Mouse (Mus musculus) stomach, embryonic 15.5 days (tissue): ENCODE results near the gene Cysltr1. TPM values are rescaled to one million over a fixed set of nuclear protein-coding genes. Genes with fewer than 3 reads are reported as not detected.

ENCODE experiments used
- ATAC-seq: fragments of 200-750 bp; cut with Nextera tagmentation; 2 replicates; pipeline ENCODE4 v1.8.0; 2017; ENCODE audit warnings: low read depth, moderate number of reproducible peaks, moderate TSS enrichment; ENCODE audit not compliant: insufficient read depth, low FRiP score
- H3K27ac ChIP-seq: fragments of 300-500 bp; sonication (generic); 2 replicates; pipeline ENCODE4 v1.5.1; 2015; ENCODE audit warnings: mild to moderate bottlenecking, inconsistent platforms
- H3K27me3 ChIP-seq: fragments of 300-500 bp; sonication (generic); replicated peaks from 2 replicates; pipeline ENCODE4 v1.6.1; 2015; ENCODE audit warnings: inconsistent platforms
- H3K36me3 ChIP-seq: fragments of 300-500 bp; sonication (generic); 2 replicates; pipeline ENCODE4 v1.6.1; 2015; ENCODE audit warnings: inconsistent platforms
- H3K4me1 ChIP-seq: fragments of 300-500 bp; sonication (generic); 2 replicates; pipeline ENCODE4 v1.6.1; 2015; ENCODE audit warnings: inconsistent platforms
- H3K4me2 ChIP-seq: fragments of 300-500 bp; sonication (generic); 2 replicates; pipeline ENCODE4 v1.6.1; 2015; ENCODE audit warnings: mild to moderate bottlenecking, inconsistent platforms
- H3K4me3 ChIP-seq: fragments of 300-500 bp; sonication (generic); replicated peaks from 2 replicates; pipeline ENCODE4 v1.5.1; 2015; ENCODE audit warnings: inconsistent platforms
- H3K9ac ChIP-seq: fragments of 300-500 bp; sonication (generic); 2 replicates; pipeline ENCODE4 v1.6.1; 2015; ENCODE audit warnings: inconsistent platforms
- H3K9me3 ChIP-seq: fragments of 300-500 bp; sonication (generic); 2 replicates; pipeline ENCODE4 v1.6.1; 2016; ENCODE audit warnings: inconsistent platforms
- WGBS: fragments of 180-500 bp; shearing (Covaris S2); methylation state at CpG from one replicate; pipeline ENCODE4 v1.1.7; 2015; 5-methylcytosine and 5-hydroxymethylcytosine counted together
- polyA plus RNA-seq: library from polyadenylated mRNA; unstranded; fragments of >200 nt; fragmentation: Nextera tagmentation; extraction: Ambion mirVana; gene quantifications from 2 replicates; pipeline ENCODE4 v1.2.1, GENCODE M21; 2015

The Cysltr1 gene
- polyA plus RNA-seq, 1 experiment from 2014 or later = 5.1 TPM

DNA sequence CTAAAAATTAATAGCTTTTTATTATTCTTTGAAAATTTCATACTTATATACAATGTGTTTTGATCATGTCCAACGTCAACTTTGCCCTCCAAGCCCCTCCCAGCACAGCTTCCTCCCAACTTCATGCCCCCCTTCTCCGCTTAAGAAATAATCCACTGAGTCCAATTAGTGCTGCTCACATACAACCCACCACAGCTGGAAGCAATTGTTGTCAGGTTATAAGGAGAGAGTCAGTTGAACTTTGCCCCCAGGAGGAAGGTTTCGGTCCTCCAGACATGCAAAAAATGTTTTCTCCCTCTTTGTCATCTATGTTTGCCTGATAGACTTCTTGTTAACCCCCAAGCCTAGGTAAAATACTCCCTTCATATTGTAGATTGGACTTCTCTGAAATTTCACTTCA is 24.5 kb downstream of the Cysltr1 start:
- 65% methylated on average over 3 of the region's 3 CpGs for WGBS
- no peak for ATAC-seq
- H3K36me3 ChIP-seq = no peaks in the 10 kb centered on the region
- H3K9ac ChIP-seq = no peak overlapping the region
- no peak overlapping the region for H3K4me2 ChIP-seq
- no peaks in the 10 kb centered on the region for H3K27me3 ChIP-seq
- H3K27ac ChIP-seq = no peak overlapping the region
- H3K4me1 ChIP-seq = no peaks in the 10 kb centered on the region
- H3K9me3 ChIP-seq = no peaks in the 10 kb centered on the region
- no peak overlapping the region for H3K4me3 ChIP-seq

- ATAC-seq = no peak
- no peak overlapping the region for H3K9ac ChIP-seq
- no peak overlapping the region for H3K27ac ChIP-seq
- H3K4me1 ChIP-seq = no peaks in the 10 kb centered on the region
- no peak overlapping the region for H3K4me3 ChIP-seq
- no peaks in the 10 kb centered on the region for H3K36me3 ChIP-seq
- no peaks in the 10 kb centered on the region for H3K9me3 ChIP-seq
- WGBS = 55% methylated on average over 2 of the region's 2 CpGs
- no peak overlapping the region for H3K4me2 ChIP-seq
- no peaks in the 10 kb centered on the region for H3K27me3 ChIP-seq
Observed at GRCm38 (mm10) chrX:106555457-106555856, 48.0 kb downstream of the Cysltr1 start.

GRCm38 (mm10) chrX:106536359-106536758 is 67.1 kb downstream of the Cysltr1 start:
- H3K4me3 ChIP-seq = no peak overlapping the region
- no peak overlapping the region for H3K27ac ChIP-seq
- H3K27me3 ChIP-seq = no peaks in the 10 kb centered on the region
- no peak overlapping the region for H3K4me2 ChIP-seq
- no peaks in the 10 kb centered on the region for H3K9me3 ChIP-seq
- no peak for ATAC-seq
- H3K4me1 ChIP-seq = no peaks in the 10 kb centered on the region
- H3K36me3 ChIP-seq = no peaks in the 10 kb centered on the region
- H3K9ac ChIP-seq = no peak overlapping the region
- 30% methylated on average over 3 of the region's 3 CpGs for WGBS

Other genes starting within 250 kb of the Cysltr1 start
- gene Fndc3c1, start 118.3 kb downstream of the Cysltr1 start, polyA plus RNA-seq = 5.0 and 5.2 TPM in 2 replicates
- 0.14 and 0.18 TPM in 2 replicates for gene Gm5127, start 20.5 kb downstream of the Cysltr1 start, polyA plus RNA-seq
- 35.5 and 40.4 TPM in 2 replicates for gene Rtl3, start 237.0 kb upstream of the Cysltr1 start, polyA plus RNA-seq